Mouse (Mus musculus) intestine, postnatal 0 days (tissue): ENCODE measurements at regions not wholly inside any gene's neighbourhood (a gene's known extent, or its start where the extent isn't known, plus 50 kb on each side); places are given as distances from the start of the nearest gene placed in this dataset.

Experiments
- ATAC-seq: fragments of 200-750 bp; cut with Nextera tagmentation; 2 replicates; pipeline ENCODE4 v1.8.0; 2017; ENCODE audit warnings: mild to moderate bottlenecking, moderate TSS enrichment, moderate library complexity
- H3K27ac ChIP-seq: fragments of 300-500 bp; sonication (generic); 2 replicates; pipeline ENCODE4 v1.5.1; 2014; ENCODE audit warnings: mild to moderate bottlenecking, low read depth, low read length, moderate library complexity
- H3K27me3 ChIP-seq: fragments of 300-500 bp; sonication (generic); replicated peaks from 2 replicates; pipeline ENCODE4 v1.6.1; 2014; ENCODE audit warnings: low read length, mixed read lengths; ENCODE audit not compliant: control insufficient read depth, insufficient read depth
- H3K36me3 ChIP-seq: fragments of 300-500 bp; sonication (generic); 2 replicates; pipeline ENCODE4 v1.6.1; 2014; ENCODE audit warnings: mild to moderate bottlenecking, moderate library complexity; ENCODE audit not compliant: control insufficient read depth, insufficient read depth
- H3K4me1 ChIP-seq: fragments of 300-500 bp; sonication (generic); replicated peaks from 2 replicates; pipeline ENCODE4 v1.6.1; 2014; ENCODE audit warnings: antibody characterized with exemption, low read length, mixed read lengths; ENCODE audit not compliant: control insufficient read depth, insufficient read depth
- H3K4me2 ChIP-seq: fragments of 300-500 bp; sonication (generic); replicated peaks from 2 replicates; pipeline ENCODE4 v1.6.1; 2014; ENCODE audit warnings: low read depth, mild to moderate bottlenecking, moderate library complexity
- H3K4me3 ChIP-seq: fragments of 300-500 bp; sonication (generic); 2 replicates; pipeline ENCODE4 v1.5.1; 2014; ENCODE audit warnings: low read depth, low read length
- H3K9ac ChIP-seq: fragments of 300-500 bp; sonication (generic); 2 replicates; pipeline ENCODE4 v1.6.1; 2014; ENCODE audit warnings: mild to moderate bottlenecking, low read depth, low read length
- H3K9me3 ChIP-seq: fragments of 300-500 bp; sonication (generic); 2 replicates; pipeline ENCODE4 v1.6.1; 2016; ENCODE audit warnings: mixed run types; ENCODE audit not compliant: control insufficient read depth
- CTCF ChIP-seq: sonication (generic); IDR thresholded peaks from 2 replicates; pipeline ENCODE4 v1.5.1; 2016; ENCODE audit warnings: low read depth, mild to moderate bottlenecking, control low read depth, antibody characterized with exemption, moderate library complexity
- WGBS: fragments of 180-500 bp; shearing (Covaris S2); extraction: QIAGEN DNeasy Blood & Tissue Kit; methylation state at CpG from one replicate; pipeline ENCODE4 v1.1.7; 2014; 5-methylcytosine and 5-hydroxymethylcytosine counted together

- no peak overlapping the region for H3K27ac ChIP-seq
- no peak overlapping the region for H3K4me3 ChIP-seq
- no peaks in the 10 kb centered on the region for H3K9me3 ChIP-seq
- ATAC-seq = no peak
- no peak overlapping the region for H3K4me2 ChIP-seq
- no peak overlapping the region for H3K9ac ChIP-seq
- H3K27me3 ChIP-seq = no peaks in the 10 kb centered on the region
- WGBS = 63% methylated on average over 3 of the region's 3 CpGs
- H3K36me3 ChIP-seq = no peaks in the 10 kb centered on the region
- TF ChIP-seq CTCF = no peak
- H3K4me1 ChIP-seq = no peaks in the 10 kb centered on the region
Measured at GRCm38 (mm10) chr6:100065586-100065985, 221.7 kb downstream of the Rybp start.

GRCm38 (mm10) chr6:100062961-100063360 lies 224.3 kb downstream of the Rybp start:
- H3K9me3 ChIP-seq = no peaks in the 10 kb centered on the region
- H3K9ac ChIP-seq = no peak overlapping the region
- TF ChIP-seq CTCF = no peak
- H3K4me1 ChIP-seq = no peaks in the 10 kb centered on the region
- no peaks in the 10 kb centered on the region for H3K36me3 ChIP-seq
- H3K27me3 ChIP-seq = no peaks in the 10 kb centered on the region
- ATAC-seq = no peak
- no peak overlapping the region for H3K4me3 ChIP-seq
- H3K4me2 ChIP-seq = no peak overlapping the region
- 80% methylated on average over 8 of the region's 8 CpGs for WGBS
- no peak overlapping the region for H3K27ac ChIP-seq

- no peak overlapping the region for H3K27ac ChIP-seq
- H3K9me3 ChIP-seq = no peaks in the 10 kb centered on the region
- no peak overlapping the region for H3K4me2 ChIP-seq
- no peak overlapping the region for H3K4me3 ChIP-seq
- H3K36me3 ChIP-seq = no peaks in the 10 kb centered on the region
- H3K27me3 ChIP-seq = no peaks in the 10 kb centered on the region
- H3K4me1 ChIP-seq = no peaks in the 10 kb centered on the region
- no peak overlapping the region for H3K9ac ChIP-seq
- ATAC-seq = no peak
- TF ChIP-seq CTCF = no peak
- 64% methylated on average over 8 of the region's 8 CpGs for WGBS
Measured at GRCm38 (mm10) chr6:100059803-100060202, 227.5 kb downstream of the Rybp start.

- 68% methylated on average over 5 of the region's 5 CpGs for WGBS
- H3K4me1 ChIP-seq = no peaks in the 10 kb centered on the region
- no peak for ATAC-seq
- no peaks in the 10 kb centered on the region for H3K36me3 ChIP-seq
- no peaks in the 10 kb centered on the region for H3K9me3 ChIP-seq
- H3K27me3 ChIP-seq = no peaks in the 10 kb centered on the region
- no peak overlapping the region for H3K4me2 ChIP-seq
- no peak overlapping the region for H3K4me3 ChIP-seq
- H3K27ac ChIP-seq = no peak overlapping the region
- H3K9ac ChIP-seq = no peak overlapping the region
- TF ChIP-seq CTCF = no peak
Measured at GRCm38 (mm10) chr6:100055980-100056379, 231.3 kb downstream of the Rybp start.

- Histone ChIP-seq H3K9me3 (no peaks in the 10 kb centered on the region), H3K9ac (no peak overlapping the region), H3K36me3 (no peaks in the 10 kb centered on the region), H3K4me2 (no peak overlapping the region), H3K4me3 (no peak overlapping the region), H3K27me3 (no peaks in the 10 kb centered on the region), H3K27ac (no peak overlapping the region), H3K4me1 (no peaks in the 10 kb centered on the region)
- no peak for TF ChIP-seq CTCF
- no peak for ATAC-seq
- WGBS = 44% methylated on average over 8 of the region's 8 CpGs
Measured at GRCm38 (mm10) chr6:100052955-100053795, 234.1 kb downstream of the Rybp start.

- H3K9me3 ChIP-seq = no peaks in the 10 kb centered on the region
- WGBS = 93% methylated on average over 4 of the region's 4 CpGs
Measured at GRCm38 (mm10) chr6:100052406-100052805, 234.9 kb downstream of the Rybp start.

More at GRCm38 (mm10) chr6:100052406-100052805, 234.9 kb downstream of the Rybp start:
- no peak overlapping the region for H3K9ac ChIP-seq
- no peaks in the 10 kb centered on the region for H3K27me3 ChIP-seq
- no peak overlapping the region for H3K4me3 ChIP-seq
- H3K36me3 ChIP-seq = no peaks in the 10 kb centered on the region
- no peaks in the 10 kb centered on the region for H3K4me1 ChIP-seq
- no peak overlapping the region for H3K4me2 ChIP-seq
- no peak for TF ChIP-seq CTCF
- H3K27ac ChIP-seq = no peak overlapping the region
- no peak for ATAC-seq
